Mouse (Mus musculus) hindbrain, embryonic 10.5 days (tissue): Measurements from ENCODE around the gene Stx1a. TPM values are rescaled to one million over a fixed set of nuclear protein-coding genes. Genes with fewer than 3 reads are reported as not detected.
"Not testable (repeated sequence)": the region's sequence is repeated elsewhere in the genome, so short reads cannot be mapped to it uniquely, and the experiment has no call there.

ENCODE experiments used
- DNase-seq: peaks from one replicate; pipeline ENCODE4 v3.0.0-alpha.2; 2017; ENCODE audit warnings: low spot score
- H3K27ac ChIP-seq: fragments of 300-500 bp; sonication (generic); 2 replicates; pipeline ENCODE4 v1.5.1; 2016; ENCODE audit warnings: mild to moderate bottlenecking, moderate library complexity
- H3K27me3 ChIP-seq: fragments of 300-500 bp; sonication (generic); 2 replicates; pipeline ENCODE4 v1.6.1; 2016; ENCODE audit warnings: mild to moderate bottlenecking; ENCODE audit not compliant: poor library complexity, insufficient read depth, severe bottlenecking
- H3K36me3 ChIP-seq: fragments of 300-500 bp; sonication (generic); 2 replicates; pipeline ENCODE4 v1.6.1; 2016; ENCODE audit warnings: mild to moderate bottlenecking, moderate library complexity
- H3K4me1 ChIP-seq: fragments of 300-500 bp; sonication (generic); replicated peaks from 2 replicates; pipeline ENCODE4 v1.6.1; 2016; ENCODE audit warnings: mild to moderate bottlenecking
- H3K4me3 ChIP-seq: fragments of 300-500 bp; sonication (generic); 2 replicates; pipeline ENCODE4 v1.5.1; 2016; ENCODE audit warnings: mild to moderate bottlenecking, moderate library complexity
- H3K9me3 ChIP-seq: fragments of 300-500 bp; sonication (generic); 2 replicates; pipeline ENCODE4 v1.6.1; 2016; ENCODE audit warnings: mild to moderate bottlenecking, moderate library complexity
- WGBS: fragments of 180-500 bp; shearing (Covaris S2); methylation state at CpG from one replicate; pipeline ENCODE4 v1.1.7; 2016; 5-methylcytosine and 5-hydroxymethylcytosine counted together
- polyA plus RNA-seq: library from polyadenylated mRNA; unstranded; fragments of >200 nt; fragmentation: Nextera tagmentation; extraction: Ambion mirVana; gene quantifications from 2 replicates; pipeline ENCODE4 v1.2.1, GENCODE M21; 2016

Gene Stx1a
- polyA plus RNA-seq, 1 experiment from 2014 or later = 20.5 TPM

GRCm38 (mm10) chr5:135035608-135036359, 12.5 kb downstream of the Stx1a start:
- DNase-seq = no peak
- peaks cover 34% of the 10 kb centered on the region for H3K36me3 ChIP-seq
- H3K4me3 ChIP-seq = no peak overlapping the region
- peaks cover 18% of the 10 kb centered on the region for H3K4me1 ChIP-seq
- H3K27me3 ChIP-seq = no peaks in the 10 kb centered on the region
- no peak overlapping the region for H3K27ac ChIP-seq
- 63% methylated on average over 18 of the region's 18 CpGs for WGBS
- H3K9me3 ChIP-seq = peaks cover 12% of the 10 kb centered on the region; the same call in 1 of the 2 replicates

DNA sequence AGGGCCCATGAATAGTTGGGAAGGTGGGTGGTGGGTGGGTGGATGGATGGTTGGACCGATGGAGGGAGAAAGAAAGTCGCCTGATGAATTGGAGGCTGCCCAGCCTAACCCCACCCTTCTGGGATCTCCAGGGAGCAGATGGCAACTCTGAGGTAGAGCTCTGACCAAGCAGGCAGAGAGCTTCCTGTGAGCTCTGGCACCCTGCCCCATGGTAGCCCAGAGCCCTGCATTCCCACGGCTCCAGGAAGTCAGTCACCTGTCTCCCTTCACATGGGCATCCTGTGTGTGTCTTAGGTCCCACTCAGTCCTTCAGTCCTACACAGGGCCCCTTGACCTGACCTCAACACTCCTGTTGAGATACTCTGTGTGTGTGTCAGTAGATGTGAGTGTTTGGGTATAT, 14.7 kb downstream of the Stx1a start:
- Histone ChIP-seq H3K4me3 (no peak overlapping the region), H3K9me3 (peaks cover 12% of the 10 kb centered on the region; the same call in 1 of the 2 replicates), H3K27me3 (0 out of 2 replicates have a peak, but pooled peaks cover 5% of the 10 kb centered on the region), H3K27ac (no peak overlapping the region), H3K4me1 (peaks cover 33% of the 10 kb centered on the region), H3K36me3 (peaks cover 41% of the 10 kb centered on the region)
- WGBS = 92% methylated on average over 3 of the region's 3 CpGs
- no peak for DNase-seq

DNA sequence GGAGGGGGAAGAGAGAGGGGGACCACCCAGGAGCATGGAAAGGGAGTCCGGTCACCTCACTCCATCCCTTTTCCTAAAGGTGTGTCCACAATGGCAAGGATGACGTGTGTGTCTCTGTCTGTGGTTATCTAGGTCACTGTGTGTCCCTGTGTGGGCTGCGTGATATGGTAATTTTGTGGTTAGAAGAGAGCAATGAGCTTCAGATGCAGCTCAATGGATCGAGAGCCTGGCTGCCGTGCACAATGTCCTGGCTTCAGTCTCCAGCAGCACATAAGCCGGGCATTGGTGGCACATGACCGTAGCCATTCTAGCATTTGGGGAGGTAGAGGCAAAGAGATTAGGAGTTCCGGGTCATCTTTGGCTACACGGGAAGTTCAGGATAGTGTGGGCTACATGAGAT, 16.3 kb downstream of the Stx1a start:
- DNase-seq = no peak
- Histone ChIP-seq H3K4me1 (peaks cover 33% of the 10 kb centered on the region), H3K36me3 (peaks cover 42% of the 10 kb centered on the region), H3K27me3 (0 out of 2 replicates have a peak, but pooled peaks cover 5% of the 10 kb centered on the region), H3K27ac (no peak overlapping the region), H3K9me3 (peaks cover 4% of the 10 kb centered on the region; the same call in 1 of the 2 replicates), H3K4me3 (no peak overlapping the region)
- WGBS = 85% methylated on average over 9 of the region's 9 CpGs

GRCm38 (mm10) chr5:135040059-135040458, 16.8 kb downstream of the Stx1a start:
- Histone ChIP-seq H3K9me3 (no peaks in the 10 kb centered on the region), H3K36me3 (peaks cover 45% of the 10 kb centered on the region), H3K4me1 (peaks cover 33% of the 10 kb centered on the region), H3K27me3 (0 out of 2 replicates have a peak, but pooled peaks cover 5% of the 10 kb centered on the region), H3K27ac (peak overlapping the region; percentile 64), H3K4me3 (no peak overlapping the region)
- no peak for DNase-seq
- 45% methylated on average over 6 of the region's 6 CpGs for WGBS

- Histone ChIP-seq H3K4me3 (no peak overlapping the region), H3K9me3 (no peaks in the 10 kb centered on the region), H3K27me3 (0 out of 2 replicates have a peak, but pooled peaks cover 5% of the 10 kb centered on the region), H3K4me1 (peaks cover 33% of the 10 kb centered on the region), H3K27ac (peak overlapping the region; percentile 64; the same call in 1 of the 2 replicates), H3K36me3 (peaks cover 53% of the 10 kb centered on the region)
- WGBS = 75% methylated on average over 11 of the region's 11 CpGs
- DNase-seq = no peak
These were observed 17.5 kb downstream of the Stx1a start for GRCm38 (mm10) chr5:135040777-135041176.

DNA sequence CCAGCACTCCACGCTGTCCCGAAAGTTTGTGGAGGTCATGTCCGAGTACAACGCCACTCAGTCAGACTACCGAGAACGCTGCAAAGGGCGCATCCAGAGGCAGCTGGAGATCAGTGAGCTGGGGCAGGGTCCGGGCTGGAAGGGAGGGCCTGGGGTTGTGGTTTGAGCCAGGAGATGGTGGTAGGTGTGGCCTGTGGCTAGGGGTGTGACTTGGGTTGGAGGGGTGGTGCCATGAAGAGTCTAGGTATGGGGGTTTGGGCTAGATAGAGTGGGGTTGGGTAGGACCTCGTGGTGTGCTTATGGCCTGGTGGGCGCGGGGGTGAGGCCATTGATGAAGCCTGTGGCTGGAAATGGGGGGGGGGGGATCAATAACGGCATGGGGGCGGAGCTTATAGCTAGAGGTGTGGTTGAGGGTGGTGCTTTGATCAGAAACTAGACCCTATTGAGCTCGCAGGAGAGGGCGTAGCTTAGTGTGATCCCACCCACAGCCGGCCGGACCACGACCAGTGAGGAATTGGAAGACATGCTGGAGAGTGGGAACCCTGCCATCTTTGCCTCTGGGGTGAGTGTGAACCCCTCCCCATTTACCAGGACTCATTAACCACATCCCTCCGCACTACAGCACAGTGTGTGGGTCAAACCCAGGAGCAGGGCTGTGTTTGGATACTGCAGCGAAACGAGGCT, 19.0 kb downstream of the Stx1a start:
- Histone ChIP-seq H3K4me3 (peak overlapping the region; percentile 35), H3K9me3 (no peaks in the 10 kb centered on the region), H3K4me1 (peaks cover 33% of the 10 kb centered on the region), H3K36me3 (peaks cover 54% of the 10 kb centered on the region), H3K27me3 (0 out of 2 replicates have a peak, but pooled peaks cover 5% of the 10 kb centered on the region), H3K27ac (no peak overlapping the region)
- DNase-seq = no peak
- WGBS = 26% methylated on average over 21 of the region's 21 CpGs

DNA sequence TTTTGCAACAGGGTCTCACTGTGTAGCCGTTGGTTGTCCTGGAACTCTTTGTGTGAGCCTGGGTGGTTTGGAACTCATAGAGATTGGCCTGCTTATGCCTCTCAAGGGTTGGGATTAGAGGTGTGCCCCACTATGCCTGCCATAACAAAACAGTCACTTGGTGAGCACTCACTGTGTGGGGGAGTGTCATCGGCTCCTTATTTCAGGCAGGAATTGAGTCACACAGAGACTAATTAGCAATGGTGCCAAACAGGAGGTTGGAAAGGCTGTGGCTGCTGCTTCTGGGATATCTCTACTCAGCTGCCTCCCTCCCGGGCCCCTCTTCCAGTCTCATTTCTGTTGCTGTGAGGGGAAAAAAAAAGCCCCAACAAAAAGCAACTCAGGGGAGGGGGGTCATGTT, 21.3 kb downstream of the Stx1a start:
- Histone ChIP-seq H3K36me3 (peaks cover 46% of the 10 kb centered on the region), H3K4me3 (no peak overlapping the region), H3K27ac (no peak overlapping the region), H3K27me3 (0 out of 2 replicates have a peak, but pooled peaks cover 5% of the 10 kb centered on the region), H3K9me3 (no peaks in the 10 kb centered on the region), H3K4me1 (peaks cover 27% of the 10 kb centered on the region)
- 89% methylated on average over 3 of the region's 3 CpGs for WGBS
- DNase-seq = no peak

GRCm38 (mm10) chr5:135048539-135048938, 25.3 kb downstream of the Stx1a start:
- Histone ChIP-seq H3K4me1 (no peaks in the 10 kb centered on the region), H3K27ac (no peak overlapping the region), H3K9me3 (no peaks in the 10 kb centered on the region), H3K36me3 (peaks cover 70% of the 10 kb centered on the region), H3K4me3 (no peak overlapping the region), H3K27me3 (no peaks in the 10 kb centered on the region)
- 94% methylated on average over 5 of the region's 5 CpGs for WGBS
- no peak for DNase-seq

GRCm38 (mm10) chr5:135049268-135049667, 26.0 kb downstream of the Stx1a start:
- WGBS = 88% methylated on average over 6 of the region's 6 CpGs
- H3K27me3 ChIP-seq, H3K27ac ChIP-seq, DNase-seq, H3K4me3 ChIP-seq, H3K9me3 ChIP-seq, H3K4me1 ChIP-seq: not testable (repeated sequence)
- peaks cover 75% of the 10 kb centered on the region for H3K36me3 ChIP-seq

DNA sequence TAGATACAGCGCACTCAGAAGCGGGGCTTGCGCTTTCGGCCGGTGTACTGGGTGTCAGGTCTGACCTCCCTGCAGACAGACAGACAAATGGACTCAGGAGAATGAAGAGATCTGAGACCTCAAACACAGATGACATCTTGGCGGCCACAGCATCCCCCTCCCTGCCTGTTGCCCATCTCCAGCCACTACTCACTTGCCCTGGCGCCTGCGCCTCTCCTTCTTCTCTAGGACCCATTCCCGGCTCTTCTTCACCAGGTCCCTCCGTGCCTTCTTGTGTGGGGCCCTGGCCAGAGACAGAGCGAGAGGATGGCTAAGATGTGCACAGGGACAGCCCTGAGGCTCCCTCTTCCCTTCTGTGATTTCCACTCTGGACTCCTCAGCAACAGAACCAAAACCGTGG, 30.1 kb downstream of the Stx1a start:
- DNase-seq = no peak
- Histone ChIP-seq H3K9me3 (no peaks in the 10 kb centered on the region), H3K36me3 (peaks cover 96% of the 10 kb centered on the region), H3K4me1 (no peaks in the 10 kb centered on the region), H3K27me3 (no peaks in the 10 kb centered on the region), H3K27ac (no peak overlapping the region), H3K4me3 (no peak overlapping the region)
- WGBS = 93% methylated on average over 12 of the region's 12 CpGs

DNA sequence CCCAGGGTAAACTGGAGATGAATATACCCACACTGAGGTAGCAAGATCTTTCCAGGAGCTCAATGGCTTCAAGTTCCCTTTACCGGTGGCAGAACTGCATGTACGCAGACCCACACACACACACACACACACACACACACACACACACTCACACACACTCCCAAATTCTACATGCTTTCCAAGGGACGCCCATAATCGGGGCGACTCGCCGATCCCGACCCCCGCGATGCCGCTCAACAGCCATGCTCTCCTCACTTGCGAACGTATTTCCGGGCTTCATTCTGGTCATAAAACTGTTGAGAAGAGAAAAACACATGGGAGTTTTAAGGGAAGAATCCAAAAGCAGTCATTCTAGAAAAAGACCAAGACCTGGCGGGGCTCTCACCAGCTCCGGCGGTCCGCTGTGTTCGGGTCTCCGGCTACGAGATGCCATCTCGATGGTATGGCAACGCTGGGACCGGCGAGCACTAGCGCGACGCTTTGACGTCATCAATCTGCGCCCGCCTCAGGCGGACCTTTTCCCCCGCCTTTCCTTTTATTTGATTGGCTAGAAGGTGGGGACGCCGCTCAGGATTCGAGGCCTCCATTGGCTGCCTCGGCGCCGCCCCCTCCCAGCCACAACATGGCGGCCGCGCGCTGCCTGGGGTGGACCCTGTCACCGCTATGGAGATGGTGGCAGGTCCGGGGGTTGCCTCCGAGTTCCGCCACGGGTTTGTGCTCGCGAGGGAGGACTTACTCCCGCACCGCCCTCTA, 40.5 kb downstream of the Stx1a start, which contains the start of gene Dnajc30:
TSS of gene Dnajc30 (plus strand) at position 574 of the 753 bp plus-strand sequence.
- Histone ChIP-seq H3K4me3 (peak within 1 kb of the TSS; percentile 84), H3K27ac (peak within 1 kb of the TSS; percentile 85), H3K27me3 (no peaks in the 10 kb centered on the region), H3K36me3 (peaks cover 67% of the 10 kb centered on the region), H3K4me1 (peaks cover 28% of the 10 kb centered on the region), H3K9me3 (no peaks in the 10 kb centered on the region)
- under 1% methylated on average over 52 of the region's 52 CpGs for WGBS
- DNase-seq = peak; percentile 97

- WGBS = under 1% methylated on average over 40 of the region's 40 CpGs
- peak overlapping the region; percentile 85 for H3K27ac ChIP-seq
- peaks cover 61% of the 10 kb centered on the region for H3K36me3 ChIP-seq
- DNase-seq = no peak
- H3K4me1 ChIP-seq = peaks cover 28% of the 10 kb centered on the region
- H3K27me3 ChIP-seq = no peaks in the 10 kb centered on the region
- peak overlapping the region; percentile 84 for H3K4me3 ChIP-seq
- no peaks in the 10 kb centered on the region for H3K9me3 ChIP-seq
These were observed 41.1 kb downstream of the Stx1a start for GRCm38 (mm10) chr5:135064382-135064766.
